Mouse (Mus musculus) layer of hippocampus, adult 2 months (tissue): ENCODE measurements around the gene Olfr1218. TPM values are rescaled to one million over a fixed set of nuclear protein-coding genes. Genes with fewer than 3 reads are reported as not detected.
"Not testable (repeated sequence)": the region's sequence is repeated elsewhere in the genome, so short reads cannot be mapped to it uniquely, and the experiment has no call there.

Experiments
- DNase-seq, 2 experiments: peaks; one replicate each; pipeline ENCODE4 v3.0.0; 2022; ENCODE audit warnings: low spot score in 2 of 2
- H3K27ac ChIP-seq: fragments of 200-600 bp; 2 replicates; pipeline ENCODE4 v1.8.1; 2022
- H3K4me3 ChIP-seq: fragments of 200-600 bp; 2 replicates; pipeline ENCODE4 v1.8.1; 2022; ENCODE audit warnings: mild to moderate bottlenecking
- CTCF ChIP-seq: fragments of 200-600 bp; conservative IDR thresholded peaks from 2 replicates; pipeline ENCODE4 v1.8.1; 2022; ENCODE audit warnings: antibody characterized with exemption, mild to moderate bottlenecking, moderate library complexity
- long read RNA-seq, 2 experiments: library from polyadenylated mRNA; stranded (forward); transcript quantifications; one replicate each; pipeline ENCODE4 v2.0.0; 2021; ENCODE audit warnings: borderline mapping rate in 2 of 2
- total RNA-seq, 2 experiments: library from RNA; stranded (reverse); gene quantifications; 2 replicates each; pipeline ENCODE4 v1.2.3; 2021

Olfr1218 gene
- total RNA-seq: not detected
- long read RNA-seq, experiment 1: 0 reads
- long read RNA-seq, experiment 2: 0 reads

DNA sequence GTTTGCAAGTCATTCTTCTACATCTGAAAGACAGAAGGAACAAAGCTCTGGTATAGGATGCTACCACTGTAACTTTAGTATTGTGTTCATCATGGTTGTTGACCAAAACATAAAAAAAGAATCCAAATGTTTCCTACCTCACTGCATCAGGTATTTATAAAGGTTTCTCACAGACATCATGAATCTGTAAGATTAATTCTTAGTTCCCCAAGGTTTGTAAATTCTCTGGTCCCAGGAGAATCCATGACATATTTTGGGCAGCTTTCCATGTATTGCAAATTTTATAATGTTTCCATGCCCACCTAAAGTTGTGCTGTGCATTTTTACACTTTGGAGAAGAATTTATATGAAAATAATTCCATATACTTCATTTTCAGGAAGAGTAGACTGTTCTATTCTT, at the start of gene Olfr1218:
TSS of gene Olfr1218 (minus strand) at position 101 of the 400 bp plus-strand sequence.
- TF ChIP-seq CTCF: no peak
- no peak for DNase-seq
- no peak within 1 kb of the TSS for H3K27ac ChIP-seq
- H3K4me3 ChIP-seq: no peak within 1 kb of the TSS

DNA sequence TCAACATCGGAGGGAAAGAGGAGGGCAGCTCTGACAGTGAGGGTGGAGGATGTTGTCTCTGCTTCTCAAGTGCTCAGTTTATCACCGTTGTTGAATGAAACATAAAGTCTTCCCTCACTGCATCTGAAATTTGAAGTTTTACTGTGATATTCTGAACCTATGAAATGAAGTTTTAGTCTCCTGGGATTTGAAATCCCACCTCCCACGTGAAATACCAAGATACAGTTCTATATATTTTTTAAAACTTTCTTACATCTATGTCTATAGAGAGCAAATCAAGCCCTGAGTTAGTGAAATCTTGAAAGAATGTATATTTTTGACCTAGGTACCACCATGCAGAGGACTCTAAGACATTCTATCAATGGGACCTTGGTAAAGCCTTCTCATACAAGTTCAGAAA, 45.7 kb upstream of the Olfr1218 start, which contains the start of gene Olfr1220:
TSS of gene Olfr1220 (minus strand) at position 101 of the 400 bp plus-strand sequence.
- no peak within 1 kb of the TSS for H3K4me3 ChIP-seq
- DNase-seq: no peak
- H3K27ac ChIP-seq: no peak within 1 kb of the TSS
- no peak for TF ChIP-seq CTCF

DNA sequence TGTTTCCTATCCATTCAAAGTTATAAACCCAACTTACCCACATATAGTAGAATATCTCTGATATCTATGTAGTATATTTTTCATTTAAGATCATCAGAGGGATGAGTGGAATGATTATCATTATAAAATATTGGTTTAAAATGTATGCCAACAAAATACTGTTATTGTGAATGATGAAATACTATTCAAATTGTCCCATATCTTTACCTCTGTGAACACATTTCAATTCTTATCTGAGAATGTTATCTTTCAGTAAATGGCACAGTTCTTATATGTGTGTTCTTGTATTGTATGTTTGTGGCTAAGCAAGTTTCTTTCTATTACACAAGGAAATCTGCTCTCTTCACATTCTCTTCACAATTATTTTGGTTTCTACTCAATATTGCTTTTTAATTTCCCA, 44.7 kb upstream of the Olfr1218 start:
- DNase-seq: no peak
- H3K27ac ChIP-seq: no peak overlapping the region
- no peak overlapping the region for H3K4me3 ChIP-seq
- no peak for TF ChIP-seq CTCF

DNA sequence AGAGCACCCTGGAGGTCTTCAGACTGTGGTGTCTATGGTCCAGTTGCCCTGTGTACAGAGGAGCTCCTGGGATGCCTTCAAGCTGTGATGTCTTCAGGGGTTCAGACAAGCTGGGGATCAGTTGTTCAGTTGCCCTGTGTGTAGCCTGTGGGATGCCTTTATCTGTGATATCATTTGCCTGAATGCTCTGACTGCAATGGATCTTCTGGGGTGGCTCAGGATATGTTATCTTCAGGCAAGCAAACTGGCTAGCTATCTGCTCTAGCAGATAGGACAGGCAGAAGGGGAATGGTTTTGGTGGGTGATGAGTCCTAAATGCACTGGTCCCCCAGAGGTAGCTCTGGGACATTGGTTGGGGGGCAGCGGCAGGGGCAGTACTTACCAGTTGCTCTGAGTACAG, 32.9 kb upstream of the Olfr1218 start:
- Histone ChIP-seq H3K27ac (no peak overlapping the region), H3K4me3 (no peak overlapping the region)
- no peak for DNase-seq
- no peak for TF ChIP-seq CTCF

DNA sequence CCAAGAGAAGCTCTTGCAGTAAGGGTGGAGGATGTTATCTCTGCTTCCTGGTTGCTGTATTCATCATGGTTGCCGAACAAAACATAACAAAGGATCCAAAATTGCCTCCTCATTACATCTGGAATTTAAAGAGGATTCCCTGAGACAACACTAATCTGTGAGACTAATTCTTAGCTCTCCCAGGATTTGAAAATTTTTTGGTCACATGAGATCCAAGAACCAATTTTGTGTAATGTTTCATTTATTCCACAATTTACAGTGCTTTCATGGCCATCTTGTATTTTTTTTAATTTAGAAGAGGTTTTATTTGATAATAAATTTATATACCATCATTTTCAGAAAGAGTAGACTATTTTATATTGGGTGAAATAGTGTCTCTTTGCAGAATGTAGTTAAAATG, 22.4 kb upstream of the Olfr1218 start, which contains the start of gene Olfr1219:
TSS of gene Olfr1219 (minus strand) at position 101 of the 400 bp plus-strand sequence.
- Histone ChIP-seq H3K4me3 (no peak within 1 kb of the TSS), H3K27ac (no peak within 1 kb of the TSS)
- no peak for DNase-seq
- no peak for TF ChIP-seq CTCF

DNA sequence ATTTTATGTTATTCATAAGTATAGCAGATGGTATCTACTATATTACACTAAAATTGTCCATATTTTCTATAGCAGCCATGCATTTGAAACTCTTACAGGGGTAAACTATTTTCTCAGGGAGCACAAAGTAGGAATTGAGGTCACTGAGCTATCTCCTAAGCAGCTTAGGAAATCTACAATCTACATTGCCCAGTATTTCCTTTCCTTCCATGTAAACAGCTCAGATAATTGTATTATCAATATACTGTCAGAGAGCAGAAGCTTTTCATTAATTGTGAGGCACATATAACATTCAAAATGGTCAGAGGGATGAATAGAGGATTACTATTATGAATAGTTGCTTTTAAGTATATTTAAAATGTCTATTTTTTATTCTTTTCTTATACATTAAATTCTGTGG, 20.5 kb upstream of the Olfr1218 start:
- no peak for DNase-seq
- no peak for TF ChIP-seq CTCF
- no peak overlapping the region for H3K4me3 ChIP-seq
- no peak overlapping the region for H3K27ac ChIP-seq

DNA sequence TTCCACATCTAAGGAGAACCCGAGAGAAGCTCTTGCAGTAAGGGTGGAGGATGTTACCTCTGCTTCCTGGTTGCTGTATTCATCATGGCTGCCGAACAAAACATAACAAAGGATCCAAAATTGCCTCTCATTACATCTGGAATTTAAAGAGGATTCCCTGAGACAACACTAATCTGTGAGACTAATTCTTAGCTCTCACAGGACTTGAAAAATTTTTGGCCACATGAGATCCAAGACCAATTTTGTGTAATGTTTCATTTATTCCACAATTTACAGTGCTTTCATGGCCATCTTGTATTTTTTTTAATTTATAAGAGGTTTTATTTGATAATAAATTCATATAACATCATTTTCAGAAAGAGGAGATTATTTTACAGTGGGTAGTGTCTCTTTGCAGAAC, 29.0 kb downstream of the Olfr1218 start, which contains the start of gene Olfr1217:
TSS of gene Olfr1217 (minus strand) at position 101 of the 400 bp plus-strand sequence.
- DNase-seq: no peak
- TF ChIP-seq CTCF: no peak

DNA sequence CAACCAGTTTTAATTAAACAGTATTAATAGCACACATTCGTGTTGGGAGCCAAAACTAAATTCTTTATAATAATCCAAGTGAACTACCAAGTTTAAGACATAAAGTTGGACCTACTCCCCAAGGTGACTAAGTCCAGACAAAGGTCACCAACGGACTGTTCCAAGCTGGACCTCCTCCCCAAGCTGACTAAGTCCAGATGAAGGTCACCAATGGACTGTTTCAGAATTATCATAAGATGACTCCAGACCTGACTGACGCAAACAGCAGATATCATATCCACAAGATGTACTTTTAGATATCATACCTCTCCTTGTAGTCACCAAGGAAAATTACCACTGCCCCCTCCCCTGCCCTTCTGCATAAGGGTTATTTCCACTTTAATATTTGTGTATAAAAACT, 39.6 kb downstream of the Olfr1218 start:
- DNase-seq, H3K27ac ChIP-seq: not testable (repeated sequence)

More for the DNA sequence above, 29.0 kb downstream of the Olfr1218 start, which contains the start of gene Olfr1217:
- Histone ChIP-seq H3K27ac (no peak within 1 kb of the TSS), H3K4me3 (no peak within 1 kb of the TSS)

DNA sequence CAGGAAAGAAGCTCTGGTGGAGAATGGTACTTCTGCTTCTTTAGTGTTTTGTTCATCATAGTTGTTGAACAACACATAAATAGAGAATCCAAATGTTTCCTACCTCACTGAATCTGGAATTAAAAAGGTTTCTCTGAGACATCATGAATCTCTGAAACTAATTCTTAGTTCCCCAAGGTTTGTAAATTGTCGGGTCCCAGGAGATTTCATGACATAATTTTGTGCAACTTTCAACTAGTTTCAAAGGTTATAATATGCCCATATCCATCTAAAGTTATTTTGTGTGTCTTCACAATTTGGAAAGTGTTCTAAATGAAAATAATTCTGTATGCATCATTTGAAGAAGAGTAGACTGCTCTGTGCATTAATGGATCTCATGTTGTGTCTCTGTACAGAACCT, 42.7 kb downstream of the Olfr1218 start, which contains the start of gene Olfr1216:
TSS of gene Olfr1216 (minus strand) at position 101 of the 400 bp plus-strand sequence.
- TF ChIP-seq CTCF: no peak
- no peak within 1 kb of the TSS for H3K4me3 ChIP-seq
- DNase-seq: no peak
- H3K27ac ChIP-seq: no peak within 1 kb of the TSS

More for the DNA sequence above, 39.6 kb downstream of the Olfr1218 start:
- not testable (repeated sequence) for H3K4me3 ChIP-seq

DNA sequence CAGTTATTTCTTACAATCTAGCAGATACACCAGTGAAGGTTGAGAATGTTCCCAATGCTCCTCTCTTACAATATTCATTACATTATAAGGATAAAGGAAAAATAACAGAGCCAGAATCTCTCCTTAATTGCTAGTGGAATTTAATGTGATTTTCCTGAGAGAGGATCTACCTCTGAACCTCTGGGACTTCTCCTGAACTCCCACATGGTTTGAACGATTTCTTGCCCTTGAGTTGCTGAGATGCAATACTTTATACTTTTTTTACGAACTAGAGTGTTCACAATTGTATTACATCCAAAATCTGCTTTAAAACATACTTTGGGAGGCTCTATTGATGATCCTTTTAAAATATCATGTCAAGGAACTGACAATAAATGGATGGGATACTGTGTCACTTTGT, 54.1 kb downstream of the Olfr1218 start, which contains the start of gene Olfr1215:
TSS of gene Olfr1215 (minus strand) at position 101 of the 400 bp plus-strand sequence.
- H3K4me3 ChIP-seq: no peak within 1 kb of the TSS
- no peak for TF ChIP-seq CTCF
- no peak within 1 kb of the TSS for H3K27ac ChIP-seq

More for the DNA sequence above, 54.1 kb downstream of the Olfr1218 start, which contains the start of gene Olfr1215:
- DNase-seq: no peak

Other genes with a start within 250 kb of the Olfr1218 start
- not detected for gene Olfr1202, start 246.7 kb downstream of the Olfr1218 start, total RNA-seq
- gene Olfr1205, start 231.4 kb downstream of the Olfr1218 start, total RNA-seq: not detected
- not detected for gene Olfr1204, start 211.9 kb downstream of the Olfr1218 start, total RNA-seq
- not detected for gene Olfr1206, start 198.0 kb downstream of the Olfr1218 start, total RNA-seq
- not detected for gene Olfr1208, start 158.9 kb downstream of the Olfr1218 start, total RNA-seq
- not detected for gene Olfr1209, start 146.0 kb downstream of the Olfr1218 start, total RNA-seq
- gene Olfr1211, start 123.1 kb downstream of the Olfr1218 start, total RNA-seq: not detected
- gene Olfr1212, start 107.2 kb downstream of the Olfr1218 start, total RNA-seq: not detected
- gene Gm13762, start 80.9 kb downstream of the Olfr1218 start, total RNA-seq: not detected
- not detected for gene Olfr1214, start 68.5 kb downstream of the Olfr1218 start, total RNA-seq
- not detected for gene Olfr1215, start 54.2 kb downstream of the Olfr1218 start, total RNA-seq
- not detected for gene Olfr1216, start 42.8 kb downstream of the Olfr1218 start, total RNA-seq
- gene Olfr1217, start 29.1 kb downstream of the Olfr1218 start, total RNA-seq: not detected
- gene Olfr1219, start 22.3 kb upstream of the Olfr1218 start, total RNA-seq: not detected
- gene Olfr1220, start 45.6 kb upstream of the Olfr1218 start, total RNA-seq: not detected
- gene Olfr1221, start 56.1 kb upstream of the Olfr1218 start, total RNA-seq: not detected
- gene Olfr1222, start 71.9 kb upstream of the Olfr1218 start, total RNA-seq: not detected
- gene Olfr1223, start 90.4 kb upstream of the Olfr1218 start, total RNA-seq: not detected
- not detected for gene Olfr1224-ps1, start 102.9 kb upstream of the Olfr1218 start, total RNA-seq
- not detected for gene Olfr1225, start 113.5 kb upstream of the Olfr1218 start, total RNA-seq
- gene Olfr1226, start 138.9 kb upstream of the Olfr1218 start, total RNA-seq: not detected
- gene Olfr1228, start 192.9 kb upstream of the Olfr1218 start, total RNA-seq: not detected
- gene Olfr1229, start 226.8 kb upstream of the Olfr1218 start, total RNA-seq: not detected
- not detected for gene Olfr1230, start 236.1 kb upstream of the Olfr1218 start, total RNA-seq
- gene Olfr1231, start 245.9 kb upstream of the Olfr1218 start, total RNA-seq: not detected